Mouse (Mus musculus): Measurements from ENCODE around the gene Taar7f.
"Not testable (repeated sequence)": the region's sequence is repeated elsewhere in the genome, so short reads cannot be mapped to it uniquely, and the experiment has no call there.

Taar7f gene

GRCm38 (mm10) chr10:24049210-24049609, at the start of gene Taar7f:
TSS of gene Taar7f (plus strand) at chr10:24049510.
- no peak for DNase-seq (ENCODE audit: low spot score in 2 of 2)

- DNase-seq (ENCODE audit: low spot score in 2 of 2) = no peak
Observed at GRCm38 (mm10) chr10:23999639-24000038, 49.7 kb upstream of the Taar7f start, which contains the start of gene Taar7b. TSS of gene Taar7b (plus strand) at chr10:23999939.

- no peak for DNase-seq (ENCODE audit: low spot score in 2 of 2)
Observed at GRCm38 (mm10) chr10:24006442-24006841, 42.9 kb upstream of the Taar7f start.

- DNase-seq (ENCODE audit: low spot score in 2 of 2) = no peak
Observed at GRCm38 (mm10) chr10:24007034-24007433, 42.3 kb upstream of the Taar7f start.

GRCm38 (mm10) chr10:24008143-24008542, 41.2 kb upstream of the Taar7f start:
- DNase-seq (ENCODE audit: low spot score in 2 of 2) = no peak

GRCm38 (mm10) chr10:24026922-24027321, 22.4 kb upstream of the Taar7f start, which contains the start of gene Taar7d:
TSS of gene Taar7d (plus strand) at chr10:24027222.
- DNase-seq (ENCODE audit: low spot score in 2 of 2) = no peak

GRCm38 (mm10) chr10:24031347-24031746, 18.0 kb upstream of the Taar7f start:
- no peak for DNase-seq (ENCODE audit: low spot score in 2 of 2)

- no peak for DNase-seq (ENCODE audit: low spot score in 2 of 2)
Observed at GRCm38 (mm10) chr10:24037314-24037713, 12.0 kb upstream of the Taar7f start, which contains the start of gene Taar7e. TSS of gene Taar7e (plus strand) at chr10:24037614.

- no peak for DNase-seq (ENCODE audit: low spot score in 2 of 2)
Observed at GRCm38 (mm10) chr10:24040120-24040869, 9.0 kb upstream of the Taar7f start.

- DNase-seq (ENCODE audit: low spot score in 2 of 2) = no peak
Observed at GRCm38 (mm10) chr10:24052039-24052438, 2.7 kb downstream of the Taar7f start.

GRCm38 (mm10) chr10:24058986-24059385, 9.7 kb downstream of the Taar7f start:
- DNase-seq (ENCODE audit: low spot score in 2 of 2) = no peak

- not testable (repeated sequence) for DNase-seq (ENCODE audit: low spot score in 2 of 2)
Observed at GRCm38 (mm10) chr10:24074751-24075150, 25.4 kb downstream of the Taar7f start.

- DNase-seq (ENCODE audit: low spot score in 2 of 2) = not testable (repeated sequence)
Observed at GRCm38 (mm10) chr10:24076200-24076599, 26.9 kb downstream of the Taar7f start, which contains the start of gene Taar8a. TSS of gene Taar8a (plus strand) at chr10:24076500.

GRCm38 (mm10) chr10:24080166-24080565, 30.9 kb downstream of the Taar7f start:
- peak in 1 of 2 experiments; percentile 25 for DNase-seq (ENCODE audit: low spot score in 2 of 2)

- DNase-seq (ENCODE audit: low spot score in 2 of 2) = no peak
Observed at GRCm38 (mm10) chr10:24085936-24086335, 36.6 kb downstream of the Taar7f start.

- DNase-seq (ENCODE audit: low spot score in 2 of 2) = no peak
Observed at GRCm38 (mm10) chr10:24086555-24086954, 37.2 kb downstream of the Taar7f start.

GRCm38 (mm10) chr10:24087168-24087567, 37.9 kb downstream of the Taar7f start:
- no peak for DNase-seq (ENCODE audit: low spot score in 2 of 2)

- no peak for DNase-seq (ENCODE audit: low spot score in 2 of 2)
Observed at GRCm38 (mm10) chr10:24092194-24092593, 42.9 kb downstream of the Taar7f start, which contains the start of gene Taar8b. TSS of gene Taar8b (minus strand) at chr10:24092294.

- not testable (repeated sequence) for DNase-seq (ENCODE audit: low spot score in 2 of 2)
Observed at GRCm38 (mm10) chr10:24097010-24097409, 47.7 kb downstream of the Taar7f start.
